Mouse (Mus musculus): ENCODE results near the gene Atp6v0b. TPM values are rescaled to one million over a fixed set of nuclear protein-coding genes. Genes with fewer than 3 reads are reported as not detected.

Atp6v0b gene
- polyA plus RNA-seq, 1 experiment = 526 TPM

GRCm38 (mm10) chr4:117913421-117913820 is 26.3 kb upstream of the Atp6v0b start:
- Histone ChIP-seq H3K4me3 (ENCODE audit: control insufficient read depth, insufficient read depth, low read length) (no peak overlapping the region), H3K27me3 (ENCODE audit: control insufficient read depth, insufficient read depth, low read length) (no peaks in the 10 kb centered on the region), H3K36me3 (ENCODE audit: control insufficient read depth, insufficient read depth, low read length) (no peaks in the 10 kb centered on the region), H3K4me1 (replicated peaks; ENCODE audit: control insufficient read depth, insufficient read depth, low read length) (peaks cover 15% of the 10 kb centered on the region), H3K27ac (ENCODE audit: control insufficient read depth, insufficient read depth, low read length) (no peak overlapping the region)
- TF ChIP-seq POLR2A (IDR thresholded peaks at IDR 0.05; ENCODE audit: control insufficient read depth, extremely low read depth, insufficient read depth, low read length, poor library complexity) (no peak), CTCF (IDR thresholded peaks at IDR 0.05; ENCODE audit: borderline replicate concordance, control insufficient read depth, extremely low read depth, insufficient read depth, low read length, poor library complexity) (no peak)
- no peak for DNase-seq
- WGBS = 89% methylated on average over 3 of the region's 3 CpGs

- WGBS = 90% methylated on average over 7 of the region's 7 CpGs
- H3K27ac ChIP-seq (ENCODE audit: control insufficient read depth, insufficient read depth, low read length) = no peak overlapping the region
- H3K36me3 ChIP-seq (ENCODE audit: control insufficient read depth, insufficient read depth, low read length) = no peaks in the 10 kb centered on the region
- no peaks in the 10 kb centered on the region for H3K27me3 ChIP-seq (ENCODE audit: control insufficient read depth, insufficient read depth, low read length)
- DNase-seq = no peak
- peaks cover 15% of the 10 kb centered on the region for H3K4me1 ChIP-seq (replicated peaks; ENCODE audit: control insufficient read depth, insufficient read depth, low read length)
- TF ChIP-seq CTCF (IDR thresholded peaks at IDR 0.05; ENCODE audit: borderline replicate concordance, control insufficient read depth, extremely low read depth, insufficient read depth, low read length, poor library complexity) (no peak), POLR2A (IDR thresholded peaks at IDR 0.05; ENCODE audit: control insufficient read depth, extremely low read depth, insufficient read depth, low read length, poor library complexity) (no peak)
- H3K4me3 ChIP-seq (ENCODE audit: control insufficient read depth, insufficient read depth, low read length) = no peak overlapping the region
These were observed 25.6 kb upstream of the Atp6v0b start for GRCm38 (mm10) chr4:117912685-117913273.

GRCm38 (mm10) chr4:117912131-117912561 is 25.0 kb upstream of the Atp6v0b start:
- H3K4me1 ChIP-seq (replicated peaks; ENCODE audit: control insufficient read depth, insufficient read depth, low read length) = peaks cover 15% of the 10 kb centered on the region
- no peak overlapping the region for H3K27ac ChIP-seq (ENCODE audit: control insufficient read depth, insufficient read depth, low read length)
- no peaks in the 10 kb centered on the region; the same call in 1 of the 2 replicates for H3K36me3 ChIP-seq (ENCODE audit: control insufficient read depth, insufficient read depth, low read length)
- no peak overlapping the region for H3K4me3 ChIP-seq (ENCODE audit: control insufficient read depth, insufficient read depth, low read length)
- no peak for DNase-seq
- 96% methylated on average over 13 of the region's 13 CpGs for WGBS
- TF ChIP-seq CTCF (IDR thresholded peaks at IDR 0.05; ENCODE audit: borderline replicate concordance, control insufficient read depth, extremely low read depth, insufficient read depth, low read length, poor library complexity) (no peak), POLR2A (IDR thresholded peaks at IDR 0.05; ENCODE audit: control insufficient read depth, extremely low read depth, insufficient read depth, low read length, poor library complexity) (no peak)
- H3K27me3 ChIP-seq (ENCODE audit: control insufficient read depth, insufficient read depth, low read length) = no peaks in the 10 kb centered on the region

GRCm38 (mm10) chr4:117908834-117909453 is 21.8 kb upstream of the Atp6v0b start:
- H3K27ac ChIP-seq (ENCODE audit: control insufficient read depth, insufficient read depth, low read length) = no peak overlapping the region
- 92% methylated on average over 8 of the region's 8 CpGs for WGBS
- no peak for DNase-seq
- no peak for TF ChIP-seq POLR2A (IDR thresholded peaks at IDR 0.05; ENCODE audit: control insufficient read depth, extremely low read depth, insufficient read depth, low read length, poor library complexity)
- H3K36me3 ChIP-seq (ENCODE audit: control insufficient read depth, insufficient read depth, low read length) = peaks cover 12% of the 10 kb centered on the region
- peaks cover 6% of the 10 kb centered on the region for H3K4me1 ChIP-seq (replicated peaks; ENCODE audit: control insufficient read depth, insufficient read depth, low read length)
- no peaks in the 10 kb centered on the region for H3K27me3 ChIP-seq (ENCODE audit: control insufficient read depth, insufficient read depth, low read length)
- no peak overlapping the region for H3K4me3 ChIP-seq (ENCODE audit: control insufficient read depth, insufficient read depth, low read length)

GRCm38 (mm10) chr4:117906196-117906595 is 19.1 kb upstream of the Atp6v0b start:
- no peak overlapping the region for H3K27ac ChIP-seq (ENCODE audit: control insufficient read depth, insufficient read depth, low read length)
- DNase-seq = no peak
- no peaks in the 10 kb centered on the region for H3K27me3 ChIP-seq (ENCODE audit: control insufficient read depth, insufficient read depth, low read length)
- no peak overlapping the region for H3K4me3 ChIP-seq (ENCODE audit: control insufficient read depth, insufficient read depth, low read length)
- H3K4me1 ChIP-seq (replicated peaks; ENCODE audit: control insufficient read depth, insufficient read depth, low read length) = no peaks in the 10 kb centered on the region
- TF ChIP-seq CTCF (IDR thresholded peaks at IDR 0.05; ENCODE audit: borderline replicate concordance, control insufficient read depth, extremely low read depth, insufficient read depth, low read length, poor library complexity) (no peak), POLR2A (IDR thresholded peaks at IDR 0.05; ENCODE audit: control insufficient read depth, extremely low read depth, insufficient read depth, low read length, poor library complexity) (no peak)
- WGBS = 94% methylated on average over 3 of the region's 3 CpGs
- peaks cover 28% of the 10 kb centered on the region for H3K36me3 ChIP-seq (ENCODE audit: control insufficient read depth, insufficient read depth, low read length)

- TF ChIP-seq CTCF (IDR thresholded peaks at IDR 0.05; ENCODE audit: borderline replicate concordance, control insufficient read depth, extremely low read depth, insufficient read depth, low read length, poor library complexity) (no peak), POLR2A (IDR thresholded peaks at IDR 0.05; ENCODE audit: control insufficient read depth, extremely low read depth, insufficient read depth, low read length, poor library complexity) (no peak)
- peaks cover 38% of the 10 kb centered on the region for H3K36me3 ChIP-seq (ENCODE audit: control insufficient read depth, insufficient read depth, low read length)
- no peak overlapping the region for H3K27ac ChIP-seq (ENCODE audit: control insufficient read depth, insufficient read depth, low read length)
- WGBS = 97% methylated on average over 8 of the region's 8 CpGs
- DNase-seq = no peak
- no peaks in the 10 kb centered on the region for H3K27me3 ChIP-seq (ENCODE audit: control insufficient read depth, insufficient read depth, low read length)
- H3K4me1 ChIP-seq (replicated peaks; ENCODE audit: control insufficient read depth, insufficient read depth, low read length) = no peaks in the 10 kb centered on the region
- H3K4me3 ChIP-seq (ENCODE audit: control insufficient read depth, insufficient read depth, low read length) = no peak overlapping the region
These were observed 17.6 kb upstream of the Atp6v0b start for GRCm38 (mm10) chr4:117904761-117905160.
